Mouse (Mus musculus): ENCODE data around the gene Srd5a1. TPM values are rescaled to one million over a fixed set of nuclear protein-coding genes. Genes with fewer than 3 reads are reported as not detected.

Srd5a1 gene
- polyA plus RNA-seq, 1 experiment from 2014 or later: 8.7 TPM

DNA sequence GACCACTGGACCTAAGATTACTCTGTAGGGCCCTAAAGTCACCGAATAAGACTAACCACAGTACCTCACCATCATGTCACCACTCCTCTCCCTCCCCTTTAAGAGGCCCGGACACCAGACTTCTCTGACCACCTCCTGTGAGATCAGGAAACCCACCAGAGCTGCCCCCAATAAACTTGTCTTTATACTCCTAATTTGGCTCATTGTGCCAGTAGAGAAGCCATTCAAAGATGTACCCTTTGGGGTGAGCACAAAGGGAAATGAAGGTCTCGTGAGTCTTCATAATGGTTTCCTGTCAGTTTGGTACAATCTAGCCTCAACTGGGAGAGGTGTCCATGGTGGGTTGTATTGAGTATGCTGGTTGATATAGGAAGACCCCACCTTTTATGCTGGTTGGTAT is 29.8 kb upstream of the Srd5a1 start:
- Histone ChIP-seq H3K36me3 (ENCODE audit: control insufficient read depth, insufficient read depth, low read length) (peaks cover 40% of the 10 kb centered on the region), H3K4me3 (ENCODE audit: control insufficient read depth in 1 of 2, insufficient read depth in 1 of 2, low read depth in 1 of 2, low read length in 2 of 2) (no peak overlapping the region), H3K27ac (replicated peaks in 1 of 2; ENCODE audit: control insufficient read depth in 1 of 2, insufficient read depth in 1 of 2, low read depth in 2 of 2, low read length in 2 of 2) (no peak overlapping the region), H3K27me3 (ENCODE audit: control insufficient read depth, insufficient read depth, low read length) (no peaks in the 10 kb centered on the region), H3K9me3 (ENCODE audit: control insufficient read depth, low read length) (no peaks in the 10 kb centered on the region), H3K4me1 (ENCODE audit: control insufficient read depth in 2 of 2, insufficient read depth in 2 of 2, low read length in 2 of 2) (no peaks in the 10 kb centered on the region), H3K9ac (ENCODE audit: low read length) (no peak overlapping the region), H3K4me2 (ENCODE audit: low read length) (no peak overlapping the region)
- 83% methylated on average over 3 of the region's 3 CpGs for WGBS
- ATAC-seq (ENCODE audit: insufficient number of reproducible peaks, insufficient read depth, low FRiP score, low read depth): no peak

DNA sequence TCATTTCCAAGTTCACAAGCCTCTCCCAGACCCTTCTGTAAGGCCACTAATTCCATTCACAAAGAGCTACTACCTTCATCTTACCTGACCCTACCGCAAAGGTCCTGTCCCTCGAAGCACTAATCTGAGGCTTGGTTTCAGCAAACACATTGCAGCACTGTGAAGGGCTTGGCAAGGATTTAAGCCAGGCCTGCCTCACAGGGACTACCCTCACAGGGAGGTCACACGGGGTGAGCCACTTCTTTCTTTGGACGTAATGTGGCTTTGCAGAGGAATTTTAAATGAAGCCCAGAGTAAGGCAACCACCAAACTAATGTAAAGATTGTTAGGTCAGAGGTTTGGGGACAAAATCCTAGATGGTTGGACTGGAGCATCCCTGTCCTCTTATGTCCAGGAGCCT is 29.3 kb upstream of the Srd5a1 start:
- Histone ChIP-seq H3K9me3 (ENCODE audit: control insufficient read depth, low read length) (no peaks in the 10 kb centered on the region), H3K4me1 (ENCODE audit: control insufficient read depth in 2 of 2, insufficient read depth in 2 of 2, low read length in 2 of 2) (no peaks in the 10 kb centered on the region), H3K27me3 (ENCODE audit: control insufficient read depth, insufficient read depth, low read length) (no peaks in the 10 kb centered on the region), H3K27ac (replicated peaks in 1 of 2; ENCODE audit: control insufficient read depth in 1 of 2, insufficient read depth in 1 of 2, low read depth in 2 of 2, low read length in 2 of 2) (no peak overlapping the region), H3K4me2 (ENCODE audit: low read length) (no peak overlapping the region), H3K4me3 (ENCODE audit: control insufficient read depth in 1 of 2, insufficient read depth in 1 of 2, low read depth in 1 of 2, low read length in 2 of 2) (no peak overlapping the region), H3K36me3 (ENCODE audit: control insufficient read depth, insufficient read depth, low read length) (peaks cover 44% of the 10 kb centered on the region), H3K9ac (ENCODE audit: low read length) (no peak overlapping the region)
- 85% methylated on average over 4 of the region's 4 CpGs for WGBS
- ATAC-seq (ENCODE audit: insufficient number of reproducible peaks, insufficient read depth, low FRiP score, low read depth): no peak

GRCm38 (mm10) chr13:69640126-69640525 is 28.9 kb upstream of the Srd5a1 start:
- ATAC-seq (ENCODE audit: insufficient number of reproducible peaks, insufficient read depth, low FRiP score, low read depth): no peak
- Histone ChIP-seq H3K36me3 (ENCODE audit: control insufficient read depth, insufficient read depth, low read length) (peaks cover 49% of the 10 kb centered on the region), H3K27ac (replicated peaks in 1 of 2; ENCODE audit: control insufficient read depth in 1 of 2, insufficient read depth in 1 of 2, low read depth in 2 of 2, low read length in 2 of 2) (no peak overlapping the region), H3K9ac (ENCODE audit: low read length) (no peak overlapping the region), H3K4me1 (ENCODE audit: control insufficient read depth in 2 of 2, insufficient read depth in 2 of 2, low read length in 2 of 2) (no peaks in the 10 kb centered on the region), H3K27me3 (ENCODE audit: control insufficient read depth, insufficient read depth, low read length) (no peaks in the 10 kb centered on the region), H3K4me2 (ENCODE audit: low read length) (no peak overlapping the region), H3K4me3 (ENCODE audit: control insufficient read depth in 1 of 2, insufficient read depth in 1 of 2, low read depth in 1 of 2, low read length in 2 of 2) (no peak overlapping the region), H3K9me3 (ENCODE audit: control insufficient read depth, low read length) (no peaks in the 10 kb centered on the region)
- 85% methylated on average over 4 of the region's 4 CpGs for WGBS

DNA sequence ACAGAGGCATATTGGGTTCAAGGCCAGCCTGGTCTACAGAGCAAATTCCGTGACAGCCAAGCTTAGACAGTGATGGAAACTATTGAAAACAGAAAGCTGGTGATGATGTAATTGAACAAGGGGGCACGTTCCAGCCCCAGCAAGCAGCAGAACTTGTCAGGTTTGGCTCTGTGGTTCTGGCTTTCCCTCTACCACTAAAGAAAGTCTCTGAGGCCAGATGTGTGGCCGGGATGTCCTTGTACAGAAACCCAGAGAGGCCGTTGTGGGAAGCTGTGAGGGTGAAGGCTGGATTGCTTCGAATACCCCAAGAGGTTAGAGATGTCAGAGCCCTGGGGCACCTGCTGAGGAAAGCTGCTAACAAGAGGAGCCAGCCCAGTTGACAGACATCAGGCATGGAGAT is 28.0 kb upstream of the Srd5a1 start:
- 83% methylated on average over 5 of the region's 5 CpGs for WGBS
- no peaks in the 10 kb centered on the region for H3K4me1 ChIP-seq (ENCODE audit: control insufficient read depth in 2 of 2, insufficient read depth in 2 of 2, low read length in 2 of 2)
- H3K4me3 ChIP-seq (ENCODE audit: control insufficient read depth in 1 of 2, insufficient read depth in 1 of 2, low read depth in 1 of 2, low read length in 2 of 2): no peak overlapping the region
- H3K9me3 ChIP-seq (ENCODE audit: control insufficient read depth, low read length): no peaks in the 10 kb centered on the region
- no peaks in the 10 kb centered on the region for H3K27me3 ChIP-seq (ENCODE audit: control insufficient read depth, insufficient read depth, low read length)
- no peak overlapping the region for H3K9ac ChIP-seq (ENCODE audit: low read length)
- no peak overlapping the region for H3K27ac ChIP-seq (replicated peaks in 1 of 2; ENCODE audit: control insufficient read depth in 1 of 2, insufficient read depth in 1 of 2, low read depth in 2 of 2, low read length in 2 of 2)
- no peak overlapping the region for H3K4me2 ChIP-seq (ENCODE audit: low read length)
- H3K36me3 ChIP-seq (ENCODE audit: control insufficient read depth, insufficient read depth, low read length): peaks cover 57% of the 10 kb centered on the region
- ATAC-seq (ENCODE audit: insufficient number of reproducible peaks, insufficient read depth, low FRiP score, low read depth): no peak

DNA sequence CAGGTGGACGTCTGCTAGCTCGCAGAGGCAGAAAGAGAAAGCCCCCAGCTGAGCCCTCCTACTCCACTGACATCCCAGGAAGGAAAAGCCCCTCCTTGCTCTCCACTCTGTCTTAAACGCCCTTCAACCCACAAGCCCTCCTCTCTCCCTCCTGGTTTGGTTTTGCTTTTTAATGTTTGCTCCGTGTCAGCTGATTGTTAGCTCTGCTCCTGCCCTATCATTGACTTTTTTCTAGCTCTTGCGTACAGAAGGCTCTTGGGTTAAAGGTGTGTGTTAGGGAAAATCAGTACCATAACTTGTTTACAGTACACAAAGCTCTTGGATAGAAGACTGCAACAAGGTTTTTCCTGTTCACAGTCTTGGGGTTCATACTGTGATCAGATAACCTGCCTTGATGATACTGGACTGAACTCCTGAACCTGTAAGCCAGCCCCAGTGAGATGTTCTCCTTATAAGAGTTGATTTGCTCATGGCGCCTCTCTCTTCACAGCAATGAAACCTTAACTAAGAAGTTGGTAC is 26.9 kb upstream of the Srd5a1 start:
- 84% methylated on average over 6 of the region's 6 CpGs for WGBS
- Histone ChIP-seq H3K9ac (ENCODE audit: low read length) (no peak overlapping the region), H3K9me3 (ENCODE audit: control insufficient read depth, low read length) (no peaks in the 10 kb centered on the region), H3K36me3 (ENCODE audit: control insufficient read depth, insufficient read depth, low read length) (peaks cover 68% of the 10 kb centered on the region), H3K4me3 (ENCODE audit: control insufficient read depth in 1 of 2, insufficient read depth in 1 of 2, low read depth in 1 of 2, low read length in 2 of 2) (no peak overlapping the region), H3K4me2 (ENCODE audit: low read length) (no peak overlapping the region), H3K27me3 (ENCODE audit: control insufficient read depth, insufficient read depth, low read length) (no peaks in the 10 kb centered on the region), H3K27ac (replicated peaks in 1 of 2; ENCODE audit: control insufficient read depth in 1 of 2, insufficient read depth in 1 of 2, low read depth in 2 of 2, low read length in 2 of 2) (no peak overlapping the region), H3K4me1 (ENCODE audit: control insufficient read depth in 2 of 2, insufficient read depth in 2 of 2, low read length in 2 of 2) (no peaks in the 10 kb centered on the region)
- no peak for ATAC-seq (ENCODE audit: insufficient number of reproducible peaks, insufficient read depth, low FRiP score, low read depth)

DNA sequence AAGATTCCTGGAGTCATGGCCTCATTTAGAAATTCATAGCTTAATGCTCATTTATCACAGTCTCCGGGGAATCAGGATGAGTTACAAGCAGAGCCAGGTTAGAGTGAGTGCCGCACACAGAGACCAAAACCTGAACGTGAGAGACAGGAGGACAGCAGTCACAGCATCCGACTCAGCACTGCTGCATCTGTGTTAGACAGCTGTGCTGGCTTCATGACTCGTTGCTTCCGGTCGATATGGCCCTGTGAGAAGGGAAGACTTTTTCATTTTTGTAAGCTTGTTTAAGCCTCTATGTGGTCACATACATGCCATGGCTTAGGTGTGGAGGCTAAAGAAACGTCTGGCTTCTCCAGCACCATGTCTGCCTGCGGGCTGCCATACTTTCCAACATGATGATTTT is 26.4 kb upstream of the Srd5a1 start:
- H3K27me3 ChIP-seq (ENCODE audit: control insufficient read depth, insufficient read depth, low read length): no peaks in the 10 kb centered on the region

GRCm38 (mm10) chr13:69636816-69637215 is 25.6 kb upstream of the Srd5a1 start:
- H3K27ac ChIP-seq (replicated peaks in 1 of 2; ENCODE audit: control insufficient read depth in 1 of 2, insufficient read depth in 1 of 2, low read depth in 2 of 2, low read length in 2 of 2): no peak overlapping the region
- H3K9ac ChIP-seq (ENCODE audit: low read length): no peak overlapping the region
- H3K4me2 ChIP-seq (ENCODE audit: low read length): no peak overlapping the region
- no peak overlapping the region for H3K4me3 ChIP-seq (ENCODE audit: control insufficient read depth in 1 of 2, insufficient read depth in 1 of 2, low read depth in 1 of 2, low read length in 2 of 2)
- H3K36me3 ChIP-seq (ENCODE audit: control insufficient read depth, insufficient read depth, low read length): peaks cover 81% of the 10 kb centered on the region
- H3K4me1 ChIP-seq (ENCODE audit: control insufficient read depth in 2 of 2, insufficient read depth in 2 of 2, low read length in 2 of 2): no peaks in the 10 kb centered on the region
- 84% methylated on average over 6 of the region's 6 CpGs for WGBS
- H3K9me3 ChIP-seq (ENCODE audit: control insufficient read depth, low read length): no peaks in the 10 kb centered on the region
- no peak for ATAC-seq (ENCODE audit: insufficient number of reproducible peaks, insufficient read depth, low FRiP score, low read depth)
- no peaks in the 10 kb centered on the region for H3K27me3 ChIP-seq (ENCODE audit: control insufficient read depth, insufficient read depth, low read length)

More for the DNA sequence above, 26.4 kb upstream of the Srd5a1 start:
- Histone ChIP-seq H3K27ac (replicated peaks in 1 of 2; ENCODE audit: control insufficient read depth in 1 of 2, insufficient read depth in 1 of 2, low read depth in 2 of 2, low read length in 2 of 2) (no peak overlapping the region), H3K4me1 (ENCODE audit: control insufficient read depth in 2 of 2, insufficient read depth in 2 of 2, low read length in 2 of 2) (no peaks in the 10 kb centered on the region), H3K4me3 (ENCODE audit: control insufficient read depth in 1 of 2, insufficient read depth in 1 of 2, low read depth in 1 of 2, low read length in 2 of 2) (no peak overlapping the region), H3K9ac (ENCODE audit: low read length) (no peak overlapping the region), H3K36me3 (ENCODE audit: control insufficient read depth, insufficient read depth, low read length) (peaks cover 72% of the 10 kb centered on the region), H3K4me2 (ENCODE audit: low read length) (no peak overlapping the region), H3K9me3 (ENCODE audit: control insufficient read depth, low read length) (no peaks in the 10 kb centered on the region)
- WGBS: 91% methylated on average over 9 of the region's 9 CpGs
- no peak for ATAC-seq (ENCODE audit: insufficient number of reproducible peaks, insufficient read depth, low FRiP score, low read depth)

GRCm38 (mm10) chr13:69636375-69636774 is 25.1 kb upstream of the Srd5a1 start:
- Histone ChIP-seq H3K4me1 (ENCODE audit: control insufficient read depth in 2 of 2, insufficient read depth in 2 of 2, low read length in 2 of 2) (no peaks in the 10 kb centered on the region), H3K27me3 (ENCODE audit: control insufficient read depth, insufficient read depth, low read length) (no peaks in the 10 kb centered on the region), H3K4me2 (ENCODE audit: low read length) (no peak overlapping the region), H3K9me3 (ENCODE audit: control insufficient read depth, low read length) (no peaks in the 10 kb centered on the region), H3K36me3 (ENCODE audit: control insufficient read depth, insufficient read depth, low read length) (peaks cover 85% of the 10 kb centered on the region), H3K4me3 (ENCODE audit: control insufficient read depth in 1 of 2, insufficient read depth in 1 of 2, low read depth in 1 of 2, low read length in 2 of 2) (no peak overlapping the region), H3K27ac (replicated peaks in 1 of 2; ENCODE audit: control insufficient read depth in 1 of 2, insufficient read depth in 1 of 2, low read depth in 2 of 2, low read length in 2 of 2) (no peak overlapping the region), H3K9ac (ENCODE audit: low read length) (no peak overlapping the region)
- no peak for ATAC-seq (ENCODE audit: insufficient number of reproducible peaks, insufficient read depth, low FRiP score, low read depth)
- WGBS: 77% methylated on average over 3 of the region's 3 CpGs

Data from heart, embryonic 14.5 days (tissue).